Mouse (Mus musculus) heart, postnatal 0 days (tissue): Measurements from ENCODE around the gene Cd4. TPM values are rescaled to one million over a fixed set of nuclear protein-coding genes. Genes with fewer than 3 reads are reported as not detected.

Experiments used
- ATAC-seq: fragments of 200-750 bp; cut with Nextera tagmentation; 2 replicates; pipeline ENCODE4 v1.8.0; 2017; ENCODE audit warnings: low read depth, moderate number of reproducible peaks, moderate library complexity; ENCODE audit not compliant: insufficient read depth
- DNase-seq: peaks from one replicate; pipeline ENCODE4 v3.0.0-alpha.2; 2016; ENCODE audit warnings: low spot score
- H3K27ac ChIP-seq: fragments of 300-500 bp; sonication (generic); 2 replicates; pipeline ENCODE4 v1.5.1; 2014; ENCODE audit warnings: low read depth, mild to moderate bottlenecking
- H3K27me3 ChIP-seq: fragments of 300-500 bp; sonication (generic); 2 replicates; pipeline ENCODE4 v1.6.1; 2014; ENCODE audit warnings: low read length, mixed read lengths; ENCODE audit not compliant: control insufficient read depth, insufficient read depth
- H3K36me3 ChIP-seq: fragments of 300-500 bp; sonication (generic); replicated peaks from 2 replicates; pipeline ENCODE4 v1.6.1; 2014; ENCODE audit warnings: low read length, mixed read lengths; ENCODE audit not compliant: control insufficient read depth, insufficient read depth
- H3K4me1 ChIP-seq: fragments of 300-500 bp; sonication (generic); 2 replicates; pipeline ENCODE4 v1.6.1; 2014; ENCODE audit warnings: antibody characterized with exemption; ENCODE audit not compliant: control insufficient read depth, insufficient read depth
- H3K4me2 ChIP-seq: fragments of 300-500 bp; sonication (generic); 2 replicates; pipeline ENCODE4 v1.6.1; 2014; ENCODE audit warnings: low read depth, mild to moderate bottlenecking, low read length, moderate library complexity
- H3K4me3 ChIP-seq: fragments of 300-500 bp; sonication (generic); 2 replicates; pipeline ENCODE4 v1.5.1; 2014; ENCODE audit warnings: low read depth, low read length
- H3K9ac ChIP-seq: fragments of 300-500 bp; sonication (generic); replicated peaks from 2 replicates; pipeline ENCODE4 v1.6.1; 2014; ENCODE audit warnings: low read depth, low read length, mixed read lengths
- H3K9me3 ChIP-seq: fragments of 300-500 bp; sonication (generic); replicated peaks from 2 replicates; pipeline ENCODE4 v1.6.1; 2016; ENCODE audit warnings: low read length; ENCODE audit not compliant: control insufficient read depth
- CTCF ChIP-seq: IDR thresholded peaks from 2 replicates; pipeline ENCODE4 v1.5.1; 2016; ENCODE audit warnings: antibody characterized with exemption, control low read depth, low read depth
- EP300 ChIP-seq: IDR thresholded peaks from 2 replicates; pipeline ENCODE4 v1.6.1; 2016; ENCODE audit warnings: antibody characterized with exemption, low read depth
- WGBS: fragments of 180-500 bp; shearing (Covaris S2); extraction: QIAGEN DNeasy Blood & Tissue Kit; methylation state at CpG from one replicate; pipeline ENCODE4 v1.1.7; 2014; 5-methylcytosine and 5-hydroxymethylcytosine counted together
- polyA plus RNA-seq: library from polyadenylated mRNA; unstranded; fragments of >200 nt; fragmentation: Nextera tagmentation; extraction: Ambion mirVana; gene quantifications from 2 replicates; pipeline ENCODE4 v1.2.1, GENCODE M21; 2015
- total RNA-seq: library from RNA; depleted of rRNA; stranded (reverse); fragments of >200 nt; gene quantifications from 2 replicates; pipeline ENCODE4 v1.2.3, GENCODE M21; 2014; ENCODE audit warnings: low replicate concordance

The Cd4 gene
- total and polyA plus RNA-seq, 2 experiments from 2014 or later: 0.10 TPM; not detected in 1

DNA sequence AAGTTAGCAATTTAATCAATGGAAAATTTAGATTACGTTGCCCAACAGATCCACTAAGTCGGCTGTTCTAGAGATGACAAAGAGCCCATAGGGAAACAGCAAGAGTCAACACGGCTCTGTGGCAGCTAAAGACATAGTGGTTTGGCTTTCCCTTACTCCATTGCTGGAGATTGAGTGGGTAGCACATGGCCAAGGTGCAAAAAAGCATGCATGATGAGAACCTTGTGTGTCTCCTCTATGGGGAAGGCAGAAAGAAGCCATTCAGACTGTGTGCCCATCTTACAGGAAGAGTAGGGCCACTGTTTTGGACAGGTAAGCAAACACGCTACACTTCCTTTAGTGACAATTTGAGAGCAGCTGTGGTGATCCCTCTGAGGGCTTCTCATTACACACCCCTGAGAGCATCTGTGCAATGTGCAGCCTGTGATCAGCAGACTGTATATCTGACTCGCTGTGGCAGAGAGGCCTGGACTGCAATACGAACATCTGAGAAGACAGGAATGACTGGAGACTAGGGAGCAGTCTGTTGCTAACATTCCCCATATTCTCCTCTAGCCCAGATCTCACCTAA is 619 bp upstream of the Cd4 start:
- no peak for DNase-seq
- H3K9me3 ChIP-seq: no peaks in the 10 kb centered on the region; the same call in 1 of the 2 replicates
- TF ChIP-seq EP300 (no peak), CTCF (no peak)
- no peaks in the 10 kb centered on the region for H3K36me3 ChIP-seq
- H3K4me3 ChIP-seq: no peak overlapping the region
- H3K27me3 ChIP-seq: no peaks in the 10 kb centered on the region
- no peak overlapping the region; the same call in 1 of the 2 replicates for H3K27ac ChIP-seq
- ATAC-seq: no peak
- H3K4me1 ChIP-seq: peaks cover 4% of the 10 kb centered on the region; the same call in 1 of the 2 replicates
- no peak overlapping the region for H3K9ac ChIP-seq
- H3K4me2 ChIP-seq: no peak overlapping the region
- WGBS: 82% methylated on average over 6 of the region's 6 CpGs

DNA sequence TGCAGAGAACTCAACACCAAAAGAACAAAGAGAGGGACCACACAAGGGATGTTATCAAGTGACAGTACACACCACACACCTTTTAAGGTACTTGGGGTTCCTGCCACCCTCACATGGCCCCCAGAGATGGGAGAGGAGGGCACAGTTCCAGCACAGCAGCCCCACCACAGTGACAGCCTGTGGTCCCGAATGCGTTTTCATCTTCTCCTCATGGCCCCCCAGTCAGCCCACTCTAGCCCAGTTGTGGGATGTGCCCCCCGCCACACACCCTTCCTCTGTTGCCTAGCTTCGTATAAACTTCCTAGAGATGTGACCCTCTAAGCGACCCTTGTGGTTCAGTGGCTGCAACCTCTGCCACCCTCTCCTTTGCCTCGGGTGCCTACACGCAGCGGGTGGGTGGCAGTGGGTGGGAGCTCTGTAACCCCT is 2.1 kb downstream of the Cd4 start:
- 81% methylated on average over 8 of the region's 8 CpGs for WGBS
- Histone ChIP-seq H3K9me3 (no peaks in the 10 kb centered on the region; the same call in 1 of the 2 replicates), H3K27me3 (no peaks in the 10 kb centered on the region), H3K27ac (peak overlapping the region; percentile 78), H3K9ac (no peak overlapping the region), H3K4me3 (peak overlapping the region; percentile 17; the same call in 1 of the 2 replicates), H3K4me1 (peaks cover 4% of the 10 kb centered on the region; the same call in 1 of the 2 replicates), H3K36me3 (no peaks in the 10 kb centered on the region), H3K4me2 (no peak overlapping the region; the same call in 1 of the 2 replicates)
- ATAC-seq (no peak), DNase-seq (no peak)
- TF ChIP-seq EP300 (no peak), CTCF (no peak)

DNA sequence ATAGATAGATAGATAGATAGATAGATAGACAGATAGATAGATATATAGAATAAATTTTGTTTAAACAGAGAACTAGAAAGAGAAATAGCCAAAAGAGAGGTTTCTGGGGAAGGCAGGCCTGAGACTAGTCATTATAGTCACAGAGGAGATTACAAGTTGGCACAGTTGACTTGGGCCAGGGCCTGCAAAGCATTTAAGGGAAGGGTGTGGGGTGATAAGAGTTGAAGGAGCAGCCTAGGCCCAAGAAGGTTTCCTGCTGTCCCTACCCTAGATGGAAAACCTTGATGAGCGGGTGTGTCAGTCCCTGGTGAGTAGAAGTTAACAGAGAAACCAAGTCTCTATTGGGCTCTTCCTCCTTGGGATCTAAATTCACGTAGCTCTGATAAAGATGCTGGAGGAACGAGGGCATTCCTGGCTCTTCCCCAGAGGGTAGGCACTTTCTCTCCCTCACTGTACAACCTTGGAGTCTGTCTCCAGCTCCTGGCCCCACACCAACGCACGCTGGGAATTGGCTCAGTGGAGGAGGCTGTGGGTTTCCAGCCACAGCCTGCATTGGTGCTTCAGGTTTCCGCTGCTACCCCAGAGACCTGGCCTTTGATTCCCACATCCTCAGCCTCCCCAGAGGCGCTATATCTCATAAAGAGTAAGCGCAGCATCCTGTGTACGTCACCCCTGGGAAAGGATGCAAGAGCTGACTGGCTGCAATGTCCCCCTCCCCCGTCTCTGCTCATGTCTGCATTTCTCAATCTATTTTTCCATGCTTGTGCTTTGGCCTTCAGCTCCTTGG is 3.1 kb downstream of the Cd4 start:
- no peaks in the 10 kb centered on the region for H3K27me3 ChIP-seq
- no peaks in the 10 kb centered on the region for H3K36me3 ChIP-seq
- H3K27ac ChIP-seq: peak overlapping the region; percentile 78
- H3K4me3 ChIP-seq: no peak overlapping the region
- H3K4me1 ChIP-seq: peaks cover 4% of the 10 kb centered on the region; the same call in 1 of the 2 replicates
- DNase-seq (peak; percentile 70), ATAC-seq (peak; percentile 80)
- 39% methylated on average over 10 of the region's 10 CpGs for WGBS
- peak overlapping the region; percentile 31; the same call in 1 of the 2 replicates for H3K4me2 ChIP-seq
- H3K9ac ChIP-seq: no peak overlapping the region
- no peak for TF ChIP-seq EP300
- TF ChIP-seq CTCF: no peak
- H3K9me3 ChIP-seq: no peaks in the 10 kb centered on the region; the same call in 1 of the 2 replicates

GRCm38 (mm10) chr6:124883351-124883750 is 4.7 kb downstream of the Cd4 start:
- DNase-seq (no peak), ATAC-seq (no peak)
- no peak overlapping the region for H3K27ac ChIP-seq
- TF ChIP-seq CTCF (no peak), EP300 (no peak)
- no peaks in the 10 kb centered on the region for H3K36me3 ChIP-seq
- H3K9me3 ChIP-seq: no peaks in the 10 kb centered on the region
- H3K4me3 ChIP-seq: no peak overlapping the region
- H3K9ac ChIP-seq: no peak overlapping the region
- 71% methylated on average over 10 of the region's 10 CpGs for WGBS
- H3K4me1 ChIP-seq: peaks cover 4% of the 10 kb centered on the region; the same call in 1 of the 2 replicates
- H3K27me3 ChIP-seq: no peaks in the 10 kb centered on the region
- no peak overlapping the region for H3K4me2 ChIP-seq

DNA sequence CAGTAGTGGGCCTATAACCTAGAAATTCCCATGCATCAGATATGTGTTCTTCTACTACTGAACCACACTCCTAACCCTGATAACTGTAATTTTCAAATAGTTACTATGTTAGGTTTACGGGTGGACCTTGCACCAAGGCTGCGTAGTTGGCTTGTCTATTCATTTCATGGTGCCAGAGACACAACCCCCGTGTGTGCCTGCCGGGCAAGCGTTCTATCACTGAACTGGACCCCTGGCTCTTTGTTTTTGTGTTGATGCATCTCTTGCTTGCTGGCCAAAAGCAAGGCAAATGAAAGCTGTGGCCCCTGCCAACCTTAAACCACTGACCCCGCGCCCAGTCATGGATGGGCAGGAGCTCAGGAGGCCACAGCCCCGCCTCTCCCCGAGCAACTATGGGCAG is 6.2 kb downstream of the Cd4 start:
- WGBS: 87% methylated on average over 9 of the region's 9 CpGs
- no peak overlapping the region for H3K27ac ChIP-seq
- no peaks in the 10 kb centered on the region for H3K27me3 ChIP-seq
- ATAC-seq (no peak), DNase-seq (no peak)
- TF ChIP-seq CTCF (no peak), EP300 (no peak)
- no peak overlapping the region for H3K4me2 ChIP-seq
- H3K36me3 ChIP-seq: no peaks in the 10 kb centered on the region
- no peak overlapping the region for H3K4me3 ChIP-seq
- no peak overlapping the region for H3K9ac ChIP-seq
- no peaks in the 10 kb centered on the region for H3K9me3 ChIP-seq
- H3K4me1 ChIP-seq: peaks cover 4% of the 10 kb centered on the region; the same call in 1 of the 2 replicates
